Mouse (Mus musculus) erythroid progenitor cell, adult 5-6 weeks (primary cell): ENCODE results near the gene Dnaic2. TPM values are rescaled to one million over a fixed set of nuclear protein-coding genes. Genes with fewer than 3 reads are reported as not detected.

Experiments
- ATAC-seq: replicated peaks from 2 replicates; pipeline ENCODE4 v1.8.0; 2016; ENCODE audit warnings: moderate number of reproducible peaks, mild to moderate bottlenecking, moderate TSS enrichment, inconsistent platforms; ENCODE audit not compliant: poor library complexity, low FRiP score, severe bottlenecking
- total RNA-seq, 2 experiments: library from RNA; stranded (forward) in 1 of 2; stranded (reverse) in 1 of 2; fragments of 150-400 nt in 1 of 2; fragments of 186-747, 209-891 nt in 1 of 2; gene quantifications; 2 replicates each; pipeline versions ENCODE4 v1.2.3 to v1.2.4; 2015 to 2017; ENCODE audit warnings: low replicate concordance in 2 of 2

The Dnaic2 gene
- total RNA-seq, 2 experiments from 2014 or later: not detected

DNA sequence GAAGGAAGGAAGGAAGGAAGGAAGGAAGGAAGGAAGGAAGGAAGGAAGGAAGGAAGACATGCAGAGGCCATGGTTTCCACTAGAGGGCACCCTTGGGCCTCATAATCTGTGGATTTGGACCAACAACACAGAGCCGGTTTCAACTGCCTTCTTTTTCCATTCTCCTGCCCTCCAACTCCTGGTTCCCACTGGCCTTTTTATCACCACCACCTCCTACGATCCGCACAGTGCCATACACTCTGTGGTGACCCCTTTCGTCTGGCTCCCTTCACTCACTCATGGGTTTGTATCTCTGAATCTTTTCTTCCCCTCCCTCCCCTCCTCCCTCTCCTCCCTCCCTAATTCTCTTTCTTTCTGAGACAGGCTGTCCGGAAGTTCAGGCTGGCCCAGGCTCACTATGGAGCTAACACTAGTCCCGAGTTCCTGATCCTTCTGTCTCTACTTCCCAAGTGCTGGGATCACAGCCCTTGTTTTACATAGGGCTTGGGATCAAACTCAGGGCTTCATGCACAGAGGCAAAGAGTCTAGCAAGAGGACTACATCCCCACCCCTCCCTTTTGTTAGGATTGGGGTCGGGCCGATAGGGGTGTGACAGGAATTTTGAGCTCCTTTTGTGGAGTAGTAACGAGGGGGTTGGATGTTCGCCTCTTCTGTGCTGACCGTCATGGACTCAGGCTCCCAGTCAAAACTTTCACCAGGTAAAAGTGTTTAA lies 9.9 kb downstream of the Dnaic2 start:
- ATAC-seq: no peak

GRCm38 (mm10) chr11:114740598-114740997 lies 13.4 kb downstream of the Dnaic2 start:
- ATAC-seq: no peak

DNA sequence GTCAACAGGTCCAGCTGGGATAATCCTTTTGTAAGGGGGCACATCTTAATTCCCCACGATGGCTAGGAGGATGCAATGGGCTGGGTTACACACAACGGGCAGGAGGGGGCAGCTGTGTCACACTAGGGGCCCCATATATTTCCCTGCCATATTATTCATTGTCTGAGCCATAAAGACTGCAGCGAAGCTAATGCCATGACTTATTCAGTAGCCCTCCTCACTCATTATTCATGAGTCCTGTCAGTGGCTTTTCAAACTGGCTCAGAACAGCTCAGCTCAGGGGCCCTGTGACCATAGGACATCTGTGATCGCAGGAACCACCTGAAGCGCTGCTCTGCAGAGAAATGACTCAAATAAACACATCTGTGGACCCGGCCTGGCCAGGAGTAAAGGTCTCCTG lies 14.2 kb downstream of the Dnaic2 start:
- no peak for ATAC-seq

GRCm38 (mm10) chr11:114745134-114745533 lies 17.9 kb downstream of the Dnaic2 start:
- peak; percentile 71 for ATAC-seq

DNA sequence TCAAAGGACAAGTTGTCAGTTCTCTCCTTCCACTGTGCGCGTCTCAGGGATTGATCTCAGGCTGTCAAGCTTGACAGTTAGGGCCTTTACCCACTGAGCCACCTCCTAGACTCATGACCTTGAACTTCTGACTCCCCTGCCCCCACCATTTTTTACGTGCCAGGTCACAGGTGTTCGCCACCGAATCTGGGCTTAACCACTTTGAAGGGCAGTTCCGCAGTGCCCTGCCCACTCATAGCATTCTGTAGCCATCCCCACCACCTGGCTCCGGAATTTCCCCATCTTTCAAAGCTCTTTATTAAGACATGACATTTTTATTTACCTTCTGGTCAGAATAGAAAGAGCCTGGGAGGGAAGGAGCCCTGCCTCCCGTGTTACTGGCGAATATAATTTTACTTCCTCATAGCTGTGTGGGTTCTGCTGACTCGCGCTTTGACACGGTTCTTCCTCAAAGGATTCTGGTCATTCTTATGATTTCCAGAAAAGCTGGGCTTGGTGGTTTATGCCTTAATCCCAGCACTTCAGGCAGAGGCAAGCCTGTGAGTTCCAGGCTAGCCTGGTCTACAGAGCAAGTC lies 20.4 kb downstream of the Dnaic2 start:
- ATAC-seq: no peak

- ATAC-seq: no peak
These were observed 37.9 kb downstream of the Dnaic2 start, which contains the start of gene Kif19a for GRCm38 (mm10) chr11:114764820-114765818. Kif19a (plus strand) TSS chr11:114765388.

- no peak for ATAC-seq
These were observed 42.7 kb downstream of the Dnaic2 start for GRCm38 (mm10) chr11:114769911-114770310.

GRCm38 (mm10) chr11:114771896-114772295 lies 44.7 kb downstream of the Dnaic2 start:
- ATAC-seq: no peak

DNA sequence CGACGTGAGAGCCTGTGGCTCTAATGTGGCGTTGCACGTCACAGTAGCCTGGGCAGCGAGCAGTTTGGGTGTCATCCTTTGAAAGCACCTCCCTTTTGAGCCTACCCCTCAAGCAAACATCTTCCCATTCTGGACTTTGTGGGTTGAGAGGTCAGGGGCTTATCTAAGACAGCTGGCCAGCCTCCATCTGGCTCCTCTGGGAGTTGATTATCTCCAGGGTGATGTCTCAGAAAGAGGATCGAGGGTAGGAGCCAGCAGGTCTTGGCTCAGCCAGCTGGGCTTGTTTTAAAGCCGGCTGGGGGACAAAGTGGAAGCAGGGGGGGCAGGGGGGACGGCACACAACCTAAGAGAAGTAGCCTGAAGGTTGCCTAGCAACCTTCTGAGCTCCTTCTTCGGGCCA lies 52.9 kb downstream of the Dnaic2 start:
- ATAC-seq: no peak

DNA sequence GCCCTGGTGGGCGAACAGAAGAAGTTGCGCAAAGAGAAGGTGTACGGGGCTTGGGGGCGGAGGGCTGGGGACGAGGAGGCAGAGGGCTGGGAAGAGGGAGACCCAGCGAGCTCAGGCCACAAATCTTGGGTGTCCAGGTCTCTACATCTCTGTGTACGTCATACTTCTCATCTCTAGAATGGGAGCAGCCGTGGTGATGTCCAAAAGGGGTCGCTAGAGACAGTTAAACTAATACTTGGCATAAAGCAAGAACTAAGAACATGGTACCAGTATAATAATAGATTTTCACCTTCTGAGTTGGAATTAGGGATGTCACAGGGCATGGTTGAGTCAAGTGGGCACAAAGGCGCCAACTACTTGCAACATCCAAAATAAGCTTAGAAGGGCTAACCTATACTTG lies 58.7 kb downstream of the Dnaic2 start:
- ATAC-seq: no peak

GRCm38 (mm10) chr11:114786326-114786725 lies 59.1 kb downstream of the Dnaic2 start:
- ATAC-seq: no peak

- no peak for ATAC-seq
These were observed 60.4 kb downstream of the Dnaic2 start for GRCm38 (mm10) chr11:114787611-114788010.

DNA sequence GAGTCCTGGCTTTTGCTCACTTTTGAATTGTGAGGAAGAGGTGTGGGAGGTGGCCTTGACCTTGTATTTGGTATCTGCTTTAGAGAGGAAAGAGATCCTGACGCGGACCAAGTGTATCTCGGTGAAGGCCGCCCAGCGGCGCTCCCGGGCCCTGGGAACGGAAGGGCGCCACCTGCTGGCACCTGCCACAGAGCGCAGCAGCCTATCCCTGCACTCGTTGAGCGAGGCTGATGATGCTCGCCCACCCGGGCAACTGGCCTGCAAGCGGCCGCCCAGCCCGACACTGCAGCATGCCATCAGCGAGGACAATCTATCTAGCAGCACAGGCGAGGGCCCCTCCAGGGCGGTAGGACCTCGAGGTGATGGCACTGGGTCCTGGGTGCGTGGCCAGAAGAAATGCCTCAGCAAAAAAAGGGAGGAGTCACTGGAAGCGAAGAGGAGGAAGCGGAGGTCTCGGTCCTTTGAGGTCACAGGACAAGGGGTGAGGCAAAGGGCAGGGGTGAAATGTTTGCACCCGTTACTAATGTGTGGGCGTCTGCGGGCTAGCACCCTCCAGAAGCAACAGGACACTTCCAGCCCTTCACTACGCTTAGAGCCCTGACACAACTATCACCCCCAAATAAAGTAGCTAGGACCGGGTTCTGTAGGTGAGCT lies 62.0 kb downstream of the Dnaic2 start:
- ATAC-seq: no peak

- ATAC-seq: no peak
These were observed 62.5 kb downstream of the Dnaic2 start for GRCm38 (mm10) chr11:114789716-114790115.

DNA sequence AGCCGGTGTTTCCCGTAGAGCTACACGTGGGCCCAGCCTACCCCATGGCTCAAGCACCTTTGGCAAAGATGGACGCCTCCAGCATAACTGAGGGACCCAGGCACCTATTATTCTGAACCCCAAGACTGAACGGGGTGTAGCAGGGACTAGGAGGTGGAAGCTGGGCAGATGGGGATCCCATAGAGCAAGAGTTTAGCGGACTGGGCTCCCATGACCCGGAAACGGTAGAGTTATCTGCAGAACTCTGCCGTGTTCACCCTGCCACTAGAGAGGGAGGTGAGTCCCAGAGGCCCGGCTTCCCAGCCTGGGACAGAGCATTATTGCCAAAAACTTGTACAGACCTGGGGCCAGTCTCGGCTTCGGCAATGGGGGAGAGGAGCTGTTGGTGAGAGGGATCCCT lies 63.0 kb downstream of the Dnaic2 start:
- ATAC-seq: no peak

DNA sequence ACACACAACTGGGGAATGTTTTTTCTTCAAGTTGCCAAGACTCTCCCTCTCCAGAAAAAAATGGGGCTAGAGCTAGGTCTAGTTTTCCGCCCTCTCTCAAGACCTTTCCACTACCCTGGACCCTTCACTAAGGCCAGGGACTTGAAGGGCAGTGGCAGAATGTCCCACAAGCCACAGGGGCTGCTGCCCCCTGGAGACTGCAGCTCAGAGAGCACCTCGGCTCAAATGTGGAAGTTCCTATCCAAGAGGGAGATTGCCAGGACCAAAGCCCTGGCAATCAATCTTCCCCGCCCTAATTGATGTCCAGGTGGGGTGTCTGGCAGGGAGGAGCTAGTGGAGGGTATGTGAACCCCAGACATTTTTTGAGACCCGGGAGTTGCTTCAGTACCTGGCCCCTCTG lies 63.6 kb downstream of the Dnaic2 start:
- ATAC-seq: no peak

DNA sequence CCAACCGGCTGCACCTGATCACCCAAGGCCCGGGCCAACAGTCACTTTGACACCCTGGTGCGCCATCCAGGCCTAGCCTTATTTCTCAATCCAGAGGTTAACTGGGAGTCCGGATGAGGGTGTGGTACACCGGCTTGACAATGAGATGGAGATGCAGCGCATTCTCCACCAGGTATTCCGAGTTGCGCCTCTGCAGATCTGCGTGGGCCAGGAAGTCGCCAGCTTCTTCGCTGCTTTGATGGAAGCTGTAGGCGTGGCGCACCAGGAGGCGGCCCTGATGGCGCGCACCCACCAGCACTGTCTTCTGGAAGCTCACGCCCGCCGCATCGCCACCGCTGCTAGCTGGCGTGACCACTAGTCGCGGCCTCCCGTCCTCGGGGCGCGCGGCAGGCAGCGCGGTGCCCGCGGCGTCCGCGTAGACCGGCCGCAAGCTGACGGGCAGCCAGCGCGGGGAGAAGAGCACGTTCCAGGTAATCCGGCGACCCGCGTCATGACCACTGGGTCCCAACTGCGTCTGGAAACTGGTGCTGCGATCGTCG lies 64.2 kb downstream of the Dnaic2 start:
- no peak for ATAC-seq

GRCm38 (mm10) chr11:114791891-114792411 lies 64.7 kb downstream of the Dnaic2 start:
- ATAC-seq: no peak

DNA sequence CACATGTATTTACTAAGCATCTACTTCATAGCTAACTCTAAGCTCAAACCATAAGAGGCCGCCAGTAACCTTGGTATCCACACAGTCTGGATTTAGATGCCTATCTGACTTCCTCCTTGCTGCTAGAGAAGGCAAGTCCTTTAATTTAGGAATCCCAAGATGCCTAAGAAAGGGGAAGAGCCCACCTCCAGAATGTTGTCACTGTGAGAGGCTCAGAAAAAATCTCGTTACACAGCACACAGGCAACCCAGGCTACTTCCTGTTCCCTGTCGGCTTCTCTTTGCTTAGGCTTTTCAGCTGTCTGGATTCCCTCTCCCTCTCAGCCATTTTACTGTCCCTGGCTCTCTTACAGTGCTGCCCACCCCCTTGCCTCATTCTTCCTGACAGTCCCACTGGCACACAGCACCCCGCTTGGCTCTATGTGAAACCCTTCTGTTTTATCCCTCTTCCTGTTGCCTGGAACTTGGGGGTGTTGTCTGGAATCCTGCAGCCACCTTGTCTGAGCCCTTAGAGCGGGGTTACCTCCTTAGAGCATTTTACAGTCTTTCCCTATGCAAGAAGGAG lies 65.8 kb downstream of the Dnaic2 start:
- ATAC-seq: no peak
